Mouse (Mus musculus) right cerebral cortex, postnatal 14 days (tissue): ENCODE measurements around the gene Mafg.
A peak's percentile ranks its signal among the peaks of the same experiment; 100 is the strongest.
"Not testable (repeated sequence)": the region's sequence is repeated elsewhere in the genome, so short reads cannot be mapped to it uniquely, and the experiment has no call there.

Source experiments
- DNase-seq: peaks from one replicate; pipeline ENCODE4 v3.0.0; 2022

Mafg gene

DNA sequence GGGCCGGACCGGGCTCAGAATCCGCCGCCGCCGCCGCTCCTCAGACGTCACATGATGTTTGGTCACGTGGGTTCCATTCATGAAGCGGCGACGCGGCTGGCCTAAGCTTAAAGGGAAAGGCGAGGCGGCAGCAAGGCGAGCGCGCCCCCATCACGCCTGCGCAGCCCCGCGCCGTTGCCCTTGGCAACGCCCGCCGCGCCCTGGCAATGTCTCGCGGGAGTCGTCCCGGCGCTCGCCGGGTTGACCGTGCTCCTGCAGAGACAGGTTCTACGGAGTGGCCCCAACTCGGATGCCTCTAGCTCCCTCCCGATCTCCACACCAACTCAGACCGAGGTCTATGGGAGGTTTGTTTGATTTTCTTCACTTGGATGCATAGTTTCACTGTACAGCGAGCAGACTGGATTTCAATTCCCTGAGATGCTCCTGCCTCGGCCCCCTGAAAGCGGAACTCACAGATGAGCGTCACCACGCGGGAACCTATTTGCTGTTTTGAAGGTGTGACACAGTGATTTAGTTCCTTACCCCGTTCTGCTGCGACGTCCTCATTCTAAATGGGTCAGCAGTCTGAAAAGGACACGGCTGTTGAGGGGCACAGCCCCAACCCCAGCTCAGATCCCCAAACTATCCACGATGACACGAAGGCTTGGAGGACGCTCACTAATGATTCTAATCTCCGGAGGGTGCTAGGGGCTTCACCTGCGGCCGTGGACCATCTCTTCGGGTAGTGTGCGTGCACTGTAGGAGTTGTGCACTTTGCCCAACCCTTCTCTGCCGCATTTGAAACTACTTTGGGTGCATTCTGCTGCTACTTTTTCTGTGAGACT lies at the start of gene Mafg:
Mafg (minus strand) TSS at position 81 of the 824 bp plus-strand sequence.
- DNase-seq = peak; percentile 94

DNA sequence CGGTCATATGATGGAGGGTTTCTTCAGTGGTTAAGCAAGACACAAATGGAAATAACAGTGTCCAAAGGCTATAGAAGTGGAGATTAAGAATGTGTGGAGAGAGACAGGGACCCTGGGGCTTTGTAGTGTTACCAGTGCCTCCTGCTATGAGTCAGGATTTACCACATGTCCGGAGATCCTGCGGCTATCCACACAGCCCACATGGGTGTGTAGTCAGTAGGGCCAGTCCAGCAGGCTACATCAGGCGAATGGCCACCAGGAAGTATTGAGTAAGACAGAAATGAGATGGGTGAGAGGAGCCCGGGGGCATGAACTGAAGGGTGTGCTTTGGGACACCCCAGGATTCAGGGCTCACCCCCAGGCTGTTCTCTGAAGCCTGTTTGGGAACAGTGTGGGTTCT lies 49.3 kb upstream of the Mafg start:
- DNase-seq = no peak

DNA sequence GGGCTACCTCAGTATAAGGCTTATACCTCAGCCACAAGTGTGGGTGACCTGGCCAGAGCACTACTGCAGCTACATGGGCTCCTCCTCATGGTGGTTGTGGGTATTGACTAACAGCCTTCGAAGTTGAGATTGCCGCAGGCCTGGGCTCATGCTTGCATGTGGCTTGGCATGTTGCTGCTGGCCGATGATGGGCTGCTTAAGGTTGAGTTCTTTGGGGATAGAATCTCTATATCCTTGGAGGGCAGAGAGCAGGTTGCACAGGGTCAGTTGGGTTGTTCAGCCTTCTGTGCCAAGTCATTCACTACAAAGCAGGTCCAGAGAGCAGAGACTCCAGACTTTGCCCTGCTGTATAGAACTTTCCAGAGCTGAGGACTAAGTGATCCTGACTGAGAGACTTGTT lies 46.5 kb upstream of the Mafg start:
- no peak for DNase-seq

DNA sequence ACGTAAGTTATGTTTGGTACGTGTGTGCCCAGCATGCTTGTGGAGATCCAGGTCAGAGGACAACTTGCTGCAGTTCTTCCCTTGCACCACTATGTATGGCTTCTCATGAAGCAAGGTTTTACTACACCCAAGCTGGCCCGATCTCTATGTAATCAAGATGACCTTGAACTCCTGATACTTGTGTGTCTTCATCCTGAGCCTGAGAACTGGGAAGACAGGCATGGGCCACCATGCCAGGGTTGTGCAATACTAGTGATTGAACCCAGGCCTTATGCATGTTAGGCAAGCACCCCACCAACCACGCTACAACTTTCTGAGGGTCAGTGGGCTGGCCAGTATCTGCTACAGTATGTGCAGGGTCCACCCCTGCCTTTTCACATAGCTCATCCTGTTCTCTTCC lies 43.6 kb upstream of the Mafg start:
- DNase-seq = no peak

DNA sequence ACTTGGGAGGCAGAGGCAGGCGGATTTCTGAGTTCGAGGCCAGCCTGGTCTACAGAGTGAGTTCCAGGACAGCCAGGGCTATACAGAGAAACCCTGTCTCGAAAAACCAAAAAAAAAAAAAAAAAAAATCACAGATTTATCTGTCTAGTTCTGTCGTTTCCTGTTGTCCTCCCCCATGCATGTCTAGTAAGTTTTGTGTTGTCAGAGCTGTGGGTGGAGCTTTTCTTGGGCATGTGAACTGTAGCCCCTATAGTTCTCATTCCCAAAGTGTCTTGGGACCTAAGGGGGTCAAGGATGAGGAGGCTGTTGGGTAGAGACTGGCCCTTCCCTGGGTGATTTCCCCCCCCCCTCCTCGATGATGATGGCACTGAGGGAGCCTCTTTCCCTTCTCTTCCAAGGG lies 42.5 kb upstream of the Mafg start:
- not testable (repeated sequence) for DNase-seq

DNA sequence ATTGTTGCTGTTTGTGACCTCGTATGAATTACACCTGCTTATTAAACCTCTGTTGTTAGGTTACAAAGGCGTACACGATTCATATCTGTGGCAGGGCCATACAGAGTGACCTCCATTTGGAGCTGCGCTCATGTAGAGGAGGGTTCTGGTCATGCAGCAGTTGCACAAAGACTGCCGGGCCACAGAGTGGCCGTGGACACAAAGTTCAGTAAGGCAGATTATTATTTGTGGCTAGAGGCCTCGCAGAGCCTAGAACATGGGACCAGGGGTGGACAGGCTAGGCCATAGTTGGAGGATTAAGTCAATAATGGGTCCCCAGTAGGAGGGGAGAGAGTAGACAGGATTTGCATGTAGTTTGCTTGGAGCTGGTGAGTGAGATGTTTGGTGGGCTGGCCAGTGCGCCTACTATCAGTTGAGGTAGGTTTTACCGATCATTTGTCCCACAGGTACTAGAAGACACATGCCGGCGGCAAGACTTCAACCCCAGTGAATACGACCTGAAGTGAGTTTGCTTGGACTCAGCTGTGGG lies 40.3 kb upstream of the Mafg start:
- DNase-seq = no peak

DNA sequence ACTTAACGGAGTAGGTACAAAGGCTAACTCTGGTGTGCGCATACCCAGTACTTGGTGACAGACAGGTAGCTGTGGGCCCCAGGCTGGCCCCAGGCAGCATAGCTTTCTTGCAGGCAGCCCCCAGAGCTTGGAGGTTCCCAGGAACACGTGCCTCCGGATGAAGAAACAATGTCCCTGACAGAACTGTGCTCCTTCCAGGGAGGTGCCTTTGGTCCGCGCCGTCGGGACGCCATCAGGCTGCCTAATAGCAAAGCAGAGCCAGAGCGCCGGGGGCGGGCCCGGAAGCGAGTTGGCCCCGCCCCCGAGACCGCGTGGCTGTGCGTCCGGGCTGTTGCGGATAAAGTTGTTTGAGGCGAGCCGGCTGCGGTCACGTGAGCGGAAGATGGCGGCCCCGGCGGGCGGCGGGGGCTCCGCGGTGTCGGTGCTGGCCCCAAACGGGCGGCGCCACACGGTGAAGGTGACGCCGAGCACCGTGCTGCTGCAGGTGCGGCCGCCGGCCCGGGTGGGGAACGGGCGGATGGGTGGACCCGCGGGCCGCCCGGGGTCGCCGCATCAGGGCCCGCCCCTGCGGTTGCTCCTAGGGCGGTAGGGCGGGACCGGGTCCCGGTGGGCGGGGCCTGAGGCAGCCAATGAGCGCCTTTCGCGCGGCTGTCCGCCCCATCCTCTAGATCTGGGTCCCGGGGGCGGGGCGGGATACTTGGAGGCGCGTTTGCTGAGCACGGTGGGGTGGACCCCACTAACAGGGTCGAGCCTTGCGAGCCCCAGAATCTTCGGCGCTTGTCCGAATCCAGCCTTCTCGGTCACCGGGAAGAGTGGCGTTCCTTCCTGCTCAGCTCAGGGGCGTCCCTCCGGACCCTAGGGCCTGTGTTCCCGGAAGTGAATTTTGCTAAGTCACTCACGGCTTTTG lies 39.5 kb upstream of the Mafg start, which contains the start of gene Aspscr1:
Aspscr1 (plus strand) TSS at position 287 of the 907 bp plus-strand sequence.
- DNase-seq = peak; percentile 95

DNA sequence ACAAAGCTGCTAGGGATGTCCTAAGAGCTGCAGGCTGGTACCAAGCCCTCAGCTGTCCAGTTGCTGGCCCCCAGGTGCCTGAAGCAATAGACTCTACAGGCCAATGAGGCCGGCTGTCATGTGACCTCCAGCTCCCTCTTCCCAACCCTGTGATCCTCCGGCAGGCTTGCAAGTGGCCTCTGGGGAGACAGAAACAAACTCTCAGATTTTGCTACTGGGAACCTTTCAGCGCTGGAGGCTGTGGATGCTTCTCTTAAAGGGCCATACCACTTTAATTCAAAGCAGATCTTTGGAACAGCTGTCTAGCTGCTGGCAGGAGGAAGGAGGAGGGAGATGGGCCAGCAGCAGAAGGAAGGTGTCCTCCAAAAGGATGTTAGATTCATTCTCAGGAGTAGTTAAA lies 33.2 kb upstream of the Mafg start:
- no peak for DNase-seq

DNA sequence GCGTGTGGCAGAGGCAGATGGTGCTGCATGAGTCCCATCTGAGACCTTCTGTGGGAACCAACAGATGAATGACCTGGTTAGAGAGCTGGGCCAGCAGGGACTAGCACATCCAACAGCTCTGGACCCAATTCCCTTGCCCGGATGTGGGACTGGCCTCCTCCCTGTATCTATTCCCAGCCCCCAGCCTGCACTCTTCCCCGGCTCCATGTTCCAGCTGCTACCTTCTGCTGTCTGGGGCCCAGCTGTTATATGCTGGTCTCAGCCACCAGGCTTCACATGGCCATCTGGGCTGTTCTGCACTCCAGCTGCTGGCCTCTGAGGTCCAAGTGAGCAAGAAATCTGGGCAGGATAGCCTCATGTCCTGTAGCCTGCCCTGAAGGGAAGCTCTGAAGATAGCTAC lies 32.0 kb upstream of the Mafg start:
- no peak for DNase-seq

DNA sequence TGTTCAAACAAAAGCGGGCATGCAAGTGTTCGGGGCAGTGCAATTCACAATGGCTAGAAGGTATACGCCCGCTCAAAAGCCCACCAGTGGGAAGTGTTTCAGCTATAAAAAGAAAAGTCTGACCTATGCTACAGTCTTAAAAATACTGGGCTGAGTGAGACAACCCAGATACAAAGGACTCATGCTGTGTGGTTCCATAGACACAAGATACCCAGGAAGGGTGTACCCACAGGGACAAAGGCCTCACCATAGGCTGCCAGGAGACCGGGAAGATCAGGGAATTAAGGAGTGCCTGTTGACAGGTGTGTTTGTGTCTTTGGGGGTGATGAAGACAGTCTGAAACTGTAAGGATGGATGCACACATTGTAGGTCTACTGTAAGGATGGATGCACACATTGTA lies 30.3 kb upstream of the Mafg start:
- DNase-seq = no peak

DNA sequence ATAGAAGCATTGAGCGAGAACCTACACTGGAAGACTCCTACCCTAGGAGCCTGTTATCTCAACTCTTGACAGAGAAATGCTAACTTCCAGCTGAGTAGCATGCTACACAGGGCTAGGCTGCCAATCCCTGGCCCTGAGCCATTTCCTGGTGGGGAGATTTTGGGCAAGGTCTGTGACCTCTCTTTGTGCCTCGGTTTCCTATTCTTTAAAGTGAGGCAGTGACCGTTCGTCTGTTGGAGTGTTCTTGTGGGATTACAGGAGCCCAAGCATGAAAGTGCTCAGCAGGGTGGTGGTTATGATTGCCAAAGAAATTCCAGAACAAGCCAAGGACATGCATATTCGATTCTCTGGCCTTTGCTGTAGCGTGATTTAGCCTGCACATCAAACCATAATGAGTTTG lies 29.4 kb upstream of the Mafg start:
- DNase-seq = no peak

DNA sequence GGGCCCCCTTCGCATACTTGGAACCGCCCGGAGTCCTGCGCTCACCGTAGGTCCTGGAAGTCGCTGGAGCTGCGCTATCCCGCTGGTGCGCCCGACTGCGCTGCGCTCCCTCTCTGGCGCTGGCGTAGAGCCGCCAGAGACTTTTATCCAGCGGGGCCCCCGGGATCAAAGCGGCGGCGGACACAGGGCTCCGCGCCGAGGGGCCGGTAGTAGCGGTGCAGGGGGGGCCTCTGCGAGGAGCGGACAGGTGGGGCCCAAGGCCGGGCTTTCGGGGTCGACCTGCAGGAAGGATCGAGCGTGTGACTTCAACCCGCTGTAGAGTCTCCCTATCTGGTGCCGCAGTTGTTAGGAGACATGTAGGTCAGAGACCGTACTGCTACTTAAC lies 27.7 kb upstream of the Mafg start, which contains the start of gene Notum:
Notum (minus strand) TSS at position 100 of the 385 bp plus-strand sequence.
- DNase-seq = no peak

DNA sequence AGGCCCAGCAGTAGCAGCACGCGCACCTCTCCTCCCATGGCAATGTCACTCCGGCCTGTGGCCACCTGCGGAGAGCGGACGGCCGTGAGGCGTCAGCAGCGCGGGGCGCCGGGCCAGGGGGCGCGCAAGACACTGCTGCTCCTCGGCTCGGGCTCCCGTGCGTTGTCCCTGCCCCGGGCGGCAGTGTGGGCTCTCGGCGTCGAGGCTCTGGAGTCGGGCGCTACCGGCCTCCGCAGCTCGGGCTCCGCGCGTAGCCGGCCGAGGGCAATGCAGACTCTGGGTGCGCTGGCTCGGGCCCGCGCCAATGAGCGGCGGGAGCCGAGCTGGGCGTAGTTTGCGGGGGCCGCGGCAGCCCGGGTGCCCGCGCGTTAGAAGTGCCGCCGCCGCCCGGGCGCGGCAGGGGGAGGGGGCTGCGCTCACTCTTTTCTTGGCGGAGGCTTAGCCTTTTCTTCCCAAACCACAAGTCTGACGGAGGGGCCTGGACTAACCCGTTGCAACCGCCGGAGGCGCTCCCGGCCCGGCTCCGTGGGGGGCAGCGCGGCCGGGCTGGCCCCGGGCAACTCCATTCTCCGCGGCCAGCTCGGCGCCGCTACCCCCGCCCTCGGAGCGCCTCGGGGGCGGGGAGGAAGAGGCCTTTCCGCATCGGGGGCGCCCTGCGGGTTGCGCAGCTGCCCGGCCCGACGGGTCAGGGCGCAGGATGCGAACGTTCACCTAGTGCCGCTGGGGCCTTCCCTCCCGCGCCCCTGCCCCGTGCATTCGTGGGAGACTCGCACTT lies 27.1 kb upstream of the Mafg start:
- peak; percentile 40 for DNase-seq

DNA sequence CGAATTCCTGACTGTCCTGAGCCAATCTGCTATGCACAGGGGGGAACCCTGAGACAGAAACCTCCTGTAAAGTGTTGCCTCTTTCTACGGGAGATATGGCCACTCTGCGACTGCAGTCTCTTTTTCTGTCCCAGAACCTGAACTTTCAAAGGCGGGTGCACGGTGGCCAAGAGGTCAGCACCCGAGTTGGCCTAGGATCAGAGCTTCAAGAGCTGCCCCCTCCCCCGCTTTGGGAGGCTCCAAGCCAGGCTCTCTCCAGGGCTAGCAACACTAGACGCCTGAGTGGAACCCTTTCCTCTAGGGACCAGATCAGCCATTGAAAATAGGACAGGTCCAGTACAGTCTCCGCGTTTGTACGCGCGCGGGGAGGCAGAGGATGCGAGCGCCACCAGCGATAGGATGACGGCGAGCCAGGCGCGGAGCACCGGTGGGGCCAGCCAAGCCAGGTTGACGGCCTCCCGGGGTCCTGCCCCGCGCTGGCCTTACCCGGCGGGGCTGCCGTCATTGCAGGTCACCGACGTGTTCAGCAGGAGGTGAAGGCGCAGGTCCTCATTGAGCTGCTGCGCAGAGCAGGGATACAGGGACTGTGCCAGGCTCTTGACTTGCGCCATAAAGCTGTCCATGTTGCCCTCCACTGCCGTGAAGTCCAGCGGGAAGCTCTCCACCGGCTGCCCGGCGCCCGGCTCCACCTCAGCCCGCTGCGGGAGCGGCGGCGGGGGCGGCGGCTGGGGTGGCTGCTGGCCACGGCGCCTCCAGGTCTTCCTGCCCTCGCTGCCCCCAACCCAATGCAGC lies 26.3 kb upstream of the Mafg start:
- no peak for DNase-seq

DNA sequence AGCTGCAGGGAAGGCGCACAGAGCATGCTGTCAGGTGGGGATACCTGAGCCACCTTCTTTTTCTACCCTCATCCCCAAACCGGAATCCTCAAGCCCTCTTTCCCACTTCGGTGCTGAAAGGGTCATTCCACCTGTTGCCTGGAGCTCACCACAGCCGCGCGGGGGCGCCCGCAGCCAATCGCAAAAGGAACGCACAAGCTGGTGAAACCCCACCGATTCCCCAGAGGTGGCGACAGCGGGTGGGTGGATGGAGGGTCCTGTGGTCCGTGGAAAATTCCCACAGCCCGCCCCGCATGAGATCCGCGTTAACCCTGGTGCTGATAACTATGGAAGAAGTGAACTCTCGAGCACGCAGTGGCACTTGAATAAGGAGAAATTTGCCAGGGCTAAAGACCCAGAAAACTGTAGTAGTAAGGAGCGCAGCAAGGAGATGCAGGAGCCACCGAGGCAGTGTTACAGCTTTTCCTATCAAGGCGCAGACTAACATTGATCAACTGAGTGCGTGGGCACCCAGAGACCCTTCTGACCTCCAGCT lies 25.5 kb upstream of the Mafg start:
- DNase-seq = peak; percentile 84

DNA sequence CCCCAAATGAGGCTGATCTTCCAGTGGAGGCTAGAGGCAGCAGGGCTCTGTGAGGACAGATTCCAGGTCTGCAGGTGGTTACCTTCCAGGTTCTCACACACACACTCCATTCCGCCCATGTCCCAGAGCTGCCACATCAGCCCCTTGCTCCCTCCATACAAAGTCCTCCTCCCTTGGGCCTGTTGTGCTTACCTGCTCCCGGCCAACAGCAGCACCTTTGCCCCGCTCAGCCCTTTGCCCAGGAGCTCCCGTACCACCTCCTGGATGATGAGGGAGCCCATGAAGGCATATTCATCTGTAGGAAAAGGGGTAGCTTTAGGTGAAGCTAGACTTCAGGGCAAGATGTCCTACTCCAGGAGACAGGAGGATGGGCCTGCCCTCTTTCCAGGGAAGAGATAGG lies 23.9 kb upstream of the Mafg start:
- no peak for DNase-seq

DNA sequence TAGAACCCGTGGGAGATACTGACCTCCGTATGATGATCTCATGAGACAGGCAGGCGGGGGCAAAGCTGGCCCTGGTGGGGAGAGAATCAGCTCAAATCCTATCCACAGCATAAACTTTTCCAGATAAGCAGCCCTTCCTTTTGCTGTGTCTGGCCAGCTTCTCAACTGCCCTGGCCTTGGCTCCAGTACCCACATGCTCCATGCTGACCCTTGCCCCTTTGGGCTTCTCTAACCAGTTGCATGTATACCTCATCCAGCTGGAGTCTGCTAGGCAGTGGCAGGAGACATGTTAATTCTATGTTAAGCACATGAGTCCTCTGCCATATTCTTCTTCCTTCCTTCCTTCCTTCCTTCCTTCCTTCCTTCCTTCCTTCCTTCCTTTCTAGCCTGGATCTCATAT lies 21.3 kb upstream of the Mafg start:
- DNase-seq = no peak

DNA sequence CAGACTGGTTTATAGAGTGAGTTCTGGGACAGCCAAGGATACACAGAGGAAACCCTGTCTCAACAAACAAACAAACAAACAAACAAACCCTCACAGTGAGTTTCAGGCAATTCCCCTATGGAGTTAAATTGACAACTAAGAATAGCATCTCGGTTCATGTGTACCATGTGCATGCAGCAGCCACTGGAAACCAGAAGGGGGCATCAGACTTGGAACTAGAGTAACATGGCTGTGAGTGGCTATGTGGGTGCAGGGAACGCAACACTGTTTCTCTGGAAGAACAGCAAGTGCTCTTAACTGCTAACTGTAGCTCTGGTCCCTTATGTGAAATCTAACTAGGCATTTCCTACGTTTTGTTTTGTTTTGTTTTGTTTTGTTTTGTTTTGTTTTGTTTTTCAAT lies 18.5 kb upstream of the Mafg start:
- no peak for DNase-seq

DNA sequence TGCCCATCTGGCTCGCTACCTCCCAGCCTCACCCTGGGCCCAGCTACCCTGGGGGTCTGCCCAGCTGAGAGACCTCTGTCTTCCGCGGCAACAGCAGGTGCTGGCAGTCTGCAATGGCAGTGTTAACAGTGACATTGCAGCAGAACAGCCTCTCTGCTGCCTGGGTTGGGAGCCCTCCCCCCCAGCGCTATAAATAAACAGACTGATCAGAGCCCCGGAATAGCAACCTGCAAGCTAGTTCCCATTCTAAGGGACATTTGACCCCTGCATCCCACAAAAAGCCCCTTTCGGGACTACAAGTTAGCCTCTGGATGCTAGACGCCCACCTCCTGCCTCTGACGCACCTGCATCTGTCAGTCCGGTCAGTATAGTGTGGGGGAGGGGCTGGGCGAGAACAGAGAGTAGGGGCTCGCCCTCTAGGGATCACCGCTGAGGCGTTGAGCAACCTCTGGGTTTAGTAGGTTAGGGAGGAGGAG lies 14.6 kb upstream of the Mafg start, which contains the start of gene Myadml2:
Myadml2 (minus strand) TSS at position 158 of the 476 bp plus-strand sequence.
- DNase-seq = no peak

DNA sequence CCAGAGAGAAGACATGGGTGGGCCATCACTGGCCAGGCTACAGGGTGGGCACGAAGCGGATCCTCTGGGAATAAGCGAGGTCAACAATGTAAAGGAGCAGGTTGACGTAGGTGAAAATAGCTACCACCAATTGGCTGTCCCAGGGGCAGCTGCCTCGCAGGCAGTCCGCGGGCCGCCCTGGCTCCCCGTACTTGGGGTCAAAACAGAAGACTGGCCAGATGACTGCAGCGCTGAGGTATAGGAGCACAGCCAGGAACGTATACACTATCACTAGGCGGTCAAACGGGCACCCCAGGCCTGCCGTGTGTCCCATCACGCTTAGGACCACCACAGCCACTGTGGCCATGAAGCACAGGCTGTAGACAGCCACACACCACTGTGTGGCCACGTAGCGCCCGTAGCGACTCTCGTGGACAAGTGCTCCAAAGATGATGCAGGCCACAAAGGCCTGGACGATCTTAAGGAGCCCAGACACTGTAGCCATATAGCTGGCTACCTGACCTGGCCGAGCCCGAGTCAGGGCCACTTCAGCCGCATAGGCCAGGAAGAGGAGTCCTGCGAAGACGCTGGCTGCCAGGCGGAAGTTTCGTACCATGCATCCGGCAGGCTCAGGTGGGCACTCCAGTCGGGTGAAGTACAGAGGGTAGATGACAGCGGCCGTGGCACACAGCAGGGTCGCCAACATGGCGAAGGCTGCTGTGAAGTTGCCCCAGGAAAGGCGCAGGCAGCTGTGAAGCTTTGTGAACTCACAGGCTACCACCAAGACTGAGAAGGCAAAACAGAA lies 13.8 kb upstream of the Mafg start:
- DNase-seq = no peak

DNA sequence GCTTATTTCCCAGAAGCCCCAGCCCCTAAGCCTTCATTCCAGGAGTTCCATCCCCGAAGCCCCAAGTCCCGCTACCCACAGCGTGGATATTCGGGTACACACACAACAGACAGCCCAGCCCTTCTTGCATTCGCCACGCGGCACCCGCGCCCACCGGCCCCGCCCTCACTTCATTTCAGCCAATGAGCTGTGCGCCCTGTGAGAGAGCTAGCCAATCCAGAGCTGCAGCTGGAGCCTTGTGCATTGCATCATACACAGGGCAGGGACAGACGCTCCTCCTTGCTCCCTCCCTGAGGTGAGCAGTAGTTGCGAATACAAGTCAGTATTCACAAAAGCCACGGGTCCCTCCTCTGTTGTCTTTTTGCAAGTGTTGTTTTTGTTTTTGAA lies 10.2 kb upstream of the Mafg start, which contains the start of gene Pycr1:
Pycr1 (minus strand) TSS at position 169 of the 387 bp plus-strand sequence.
- peak; percentile 91 for DNase-seq
